Mouse (Mus musculus): ENCODE results near the gene Stt3b.

The Stt3b gene

GRCm38 (mm10) chr9:115214572-115215571 lies 95.3 kb downstream of the Stt3b start:
- DNase-seq (ENCODE audit: low read depth, low spot score) = no peak

DNA sequence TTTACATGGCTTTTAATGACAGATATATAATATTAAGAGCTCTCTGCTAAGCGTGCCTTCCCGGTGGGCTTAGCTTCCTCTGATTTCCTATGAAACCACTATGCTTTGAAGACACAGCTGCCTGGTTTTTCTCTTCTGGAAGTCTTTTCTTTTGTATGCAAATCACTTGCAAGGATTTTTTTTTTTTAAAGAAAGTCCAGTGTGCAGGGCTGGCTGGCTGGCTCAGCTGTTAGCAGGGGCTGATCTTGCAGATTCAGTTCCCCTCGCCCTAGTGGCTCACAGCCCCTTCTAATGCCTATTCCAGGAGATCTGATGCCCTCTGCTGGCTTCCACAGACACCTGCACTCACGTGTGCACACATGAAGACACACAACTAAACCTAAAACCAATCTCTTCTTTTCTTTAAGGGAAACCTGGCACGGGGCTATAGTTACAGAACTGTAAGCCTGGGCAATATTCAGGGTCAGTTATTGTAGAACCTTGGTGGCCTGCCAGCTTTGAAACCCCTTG lies 96.4 kb downstream of the Stt3b start:
- DNase-seq (ENCODE audit: low read depth, low spot score) = no peak

DNA sequence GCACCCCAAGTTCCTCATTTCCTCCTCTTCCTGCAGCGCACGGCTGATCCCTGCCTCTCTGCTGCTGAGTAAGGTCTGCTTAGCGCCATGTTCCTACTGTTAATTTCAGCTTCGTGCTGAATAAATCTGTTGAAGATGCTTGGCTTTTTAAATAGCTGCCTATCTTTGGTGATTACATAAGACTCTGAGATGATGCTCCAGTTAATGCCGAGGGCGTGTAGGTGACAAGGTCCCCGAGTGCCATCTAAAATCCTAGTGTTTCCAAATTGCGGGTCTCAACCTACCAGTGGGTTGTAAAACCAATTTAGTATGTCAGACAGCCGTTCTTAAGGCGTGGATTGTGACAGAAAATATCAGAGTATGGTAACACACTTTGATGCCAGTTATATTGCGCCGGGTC lies 99.7 kb downstream of the Stt3b start:
- no peak for DNase-seq (ENCODE audit: low read depth, low spot score)

DNA sequence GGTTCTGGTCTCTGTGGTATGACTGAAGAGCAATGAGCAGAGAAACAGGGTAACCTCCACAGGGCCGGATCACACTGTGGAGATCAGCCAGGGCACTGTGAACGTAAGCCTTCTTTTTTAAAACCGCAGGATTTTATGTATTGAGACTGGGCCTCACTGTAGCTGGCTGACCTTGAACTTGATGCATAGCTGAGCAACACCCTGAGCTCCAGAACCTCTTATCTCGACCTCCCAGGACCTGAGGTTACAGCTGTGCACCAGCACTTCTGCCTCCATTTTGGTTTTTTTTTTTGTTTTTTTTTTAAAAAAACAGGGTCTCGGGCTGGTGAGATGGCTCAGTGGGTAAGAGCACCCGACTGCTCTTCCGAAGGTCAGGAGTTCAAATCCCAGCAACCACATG lies 100.5 kb downstream of the Stt3b start:
- no peak for DNase-seq (ENCODE audit: low read depth, low spot score)

- no peak for DNase-seq (ENCODE audit: low read depth, low spot score)
These were observed 104.0 kb downstream of the Stt3b start for GRCm38 (mm10) chr9:115206219-115206618.

DNA sequence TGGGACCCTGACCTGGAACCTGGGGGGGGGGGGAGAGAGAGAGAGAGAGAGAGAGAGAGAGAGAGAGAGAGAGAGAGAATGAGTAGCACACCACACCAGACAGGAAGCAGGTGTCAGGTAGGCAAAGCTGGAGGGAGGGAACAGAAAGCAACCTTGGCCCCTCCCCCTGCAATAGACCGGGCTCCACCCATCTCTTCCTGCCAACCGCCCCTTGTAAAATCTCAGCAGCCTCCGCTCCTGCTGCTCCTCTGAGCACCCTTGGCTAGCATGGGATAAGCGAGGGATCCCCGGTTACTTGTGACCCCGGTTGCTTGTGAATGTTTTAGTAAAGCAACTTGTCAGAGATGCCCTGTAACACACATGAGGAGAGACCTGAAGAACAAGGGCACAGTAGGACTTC lies 104.7 kb downstream of the Stt3b start:
- no peak for DNase-seq (ENCODE audit: low read depth, low spot score)

DNA sequence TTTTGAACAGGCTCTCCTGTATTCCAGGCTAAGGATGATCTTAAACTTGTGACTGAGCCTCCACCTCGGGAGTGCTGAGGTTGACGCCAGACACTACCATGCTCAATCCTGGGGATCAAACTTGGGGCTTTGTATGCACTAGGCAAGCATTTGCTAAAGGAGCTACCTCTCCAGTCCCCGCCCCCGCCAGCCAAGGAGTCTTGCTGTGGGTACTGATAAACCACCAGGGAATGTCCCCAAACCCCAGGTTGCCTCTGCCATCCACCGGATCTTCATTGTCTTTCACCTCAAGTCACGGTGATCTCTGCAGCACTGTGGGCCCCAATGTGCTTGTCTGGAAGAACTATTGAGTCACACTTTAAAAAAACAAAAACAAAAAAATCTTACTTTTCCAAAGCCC lies 107.1 kb downstream of the Stt3b start:
- DNase-seq (ENCODE audit: low read depth, low spot score) = no peak

GRCm38 (mm10) chr9:115201264-115201663 lies 109.0 kb downstream of the Stt3b start:
- DNase-seq (ENCODE audit: low read depth, low spot score) = no peak

- no peak for DNase-seq (ENCODE audit: low read depth, low spot score)
These were observed 109.9 kb downstream of the Stt3b start for GRCm38 (mm10) chr9:115200166-115200862.

GRCm38 (mm10) chr9:115197082-115197481 lies 113.1 kb downstream of the Stt3b start:
- no peak for DNase-seq (ENCODE audit: low read depth, low spot score)

GRCm38 (mm10) chr9:115192890-115193289 lies 117.3 kb downstream of the Stt3b start:
- DNase-seq (ENCODE audit: low read depth, low spot score) = no peak

All from mesoderm, embryonic 11.5 days (tissue).